Mouse (Mus musculus): Measurements from ENCODE around the gene Col18a1. TPM values are rescaled to one million over a fixed set of nuclear protein-coding genes. Genes with fewer than 3 reads are reported as not detected.

The Col18a1 gene
- total RNA-seq, 1 experiment, result 414 TPM

DNA sequence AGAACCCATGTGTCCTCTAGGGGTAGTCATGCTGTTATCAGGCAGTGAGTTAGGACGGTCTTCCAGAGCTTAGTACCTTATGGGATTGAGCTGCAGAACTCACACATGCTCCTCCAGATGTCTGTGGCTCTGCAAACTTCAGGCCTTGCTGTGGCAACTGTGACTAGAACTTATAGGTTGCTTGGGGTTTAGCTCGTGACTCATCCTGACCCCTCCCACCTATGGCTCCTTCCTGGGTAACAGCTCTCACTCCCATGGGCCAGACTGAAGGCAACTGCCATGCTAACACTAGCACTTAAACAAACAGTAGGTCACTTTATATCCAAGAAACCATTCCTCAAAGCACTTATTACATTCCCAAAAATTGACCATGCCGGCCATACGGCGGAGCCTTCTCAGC, 135.7 kb downstream of the Col18a1 start:
- Histone ChIP-seq H3K4me3 (ENCODE audit: insufficient read depth in 1 of 2, low read depth in 1 of 2, low read length in 2 of 2, poor library complexity in 1 of 2, severe bottlenecking in 1 of 2) (no peak overlapping the region), H3K9me3 (ENCODE audit: control insufficient read depth, insufficient read depth, low read depth, low read length) (no peaks in the 10 kb centered on the region), H3K36me3 (ENCODE audit: control insufficient read depth, insufficient read depth, low read length, poor library complexity, severe bottlenecking) (no peaks in the 10 kb centered on the region), H3K27ac (ENCODE audit: insufficient read depth, low read depth, low read length, poor library complexity, severe bottlenecking) (no peak overlapping the region), H3K4me1 (ENCODE audit: control insufficient read depth in 2 of 2, insufficient read depth in 2 of 2, low read length in 2 of 2, poor library complexity in 1 of 2) (peaks cover 3 to 9% of the 10 kb centered on the region in 2 experiments; a peak in 2 of 4 replicates), H3K9ac (ENCODE audit: insufficient read depth, low read depth, low read length, poor library complexity, severe bottlenecking) (no peak overlapping the region)
- DNase-seq (ENCODE audit: low read depth, low spot score), result no peak
- TF ChIP-seq HCFC1 (IDR thresholded peaks at IDR 0.05; ENCODE audit: borderline replicate concordance, insufficient read depth, low read length) (no peak), ZC3H11A (IDR thresholded peaks at IDR 0.05; ENCODE audit: borderline replicate concordance, low read depth, low read length) (no peak), MAFK (IDR thresholded peaks at IDR 0.05; ENCODE audit: insufficient read depth, low read depth, low read length) (no peak), ZNF384 (IDR thresholded peaks at IDR 0.05; ENCODE audit: low read depth, low read length) (no peak), CHD2 (IDR thresholded peaks at IDR 0.05; ENCODE audit: low read depth, low read length) (no peak)
- in situ Hi-C loops (cut with MboI; ENCODE audit: low sequenced_read_pairs in 2 of 2, unreplicated experiment in 2 of 2), result no loop called here

DNA sequence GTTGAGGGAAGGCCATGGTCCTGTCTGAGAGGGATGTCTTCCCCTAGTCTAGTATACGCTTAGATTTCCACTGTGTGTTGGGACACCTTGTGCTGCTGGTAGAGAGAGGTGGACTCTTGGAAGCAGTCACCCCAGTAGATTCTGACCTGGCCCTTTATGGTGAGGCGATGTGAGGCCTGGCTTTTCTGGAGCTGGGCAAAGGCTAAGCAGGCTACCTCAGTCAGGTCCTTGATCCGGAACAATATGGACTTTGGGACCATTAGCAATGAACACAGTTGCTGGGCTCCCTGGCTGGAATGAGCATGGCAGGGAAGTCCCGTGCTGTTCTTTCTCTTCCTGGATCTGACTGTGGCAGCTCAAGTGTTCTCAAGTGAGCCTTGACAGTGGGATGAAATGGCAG, 136.6 kb downstream of the Col18a1 start:
- Histone ChIP-seq H3K4me1 (ENCODE audit: control insufficient read depth in 2 of 2, insufficient read depth in 2 of 2, low read length in 2 of 2, poor library complexity in 1 of 2) (peaks cover 3 to 9% of the 10 kb centered on the region in 2 experiments; a peak in 2 of 4 replicates), H3K4me3 (ENCODE audit: insufficient read depth in 1 of 2, low read depth in 1 of 2, low read length in 2 of 2, poor library complexity in 1 of 2, severe bottlenecking in 1 of 2) (no peak overlapping the region), H3K9ac (ENCODE audit: insufficient read depth, low read depth, low read length, poor library complexity, severe bottlenecking) (no peak overlapping the region), H3K36me3 (ENCODE audit: control insufficient read depth, insufficient read depth, low read length, poor library complexity, severe bottlenecking) (no peaks in the 10 kb centered on the region), H3K27ac (ENCODE audit: insufficient read depth, low read depth, low read length, poor library complexity, severe bottlenecking) (no peak overlapping the region), H3K9me3 (ENCODE audit: control insufficient read depth, insufficient read depth, low read depth, low read length) (no peaks in the 10 kb centered on the region)
- DNase-seq (ENCODE audit: low read depth, low spot score), result no peak
- in situ Hi-C loops (cut with MboI; ENCODE audit: low sequenced_read_pairs in 2 of 2, unreplicated experiment in 2 of 2), result loop anchor here in 1 of 2 experiments (10.0 kb wide), 1 partner anchor 195 kb away; no protein-coding TSS in a partner anchor
- no peak for TF ChIP-seq ZNF384 (IDR thresholded peaks at IDR 0.05; ENCODE audit: low read depth, low read length)
- TF ChIP-seq ZC3H11A (IDR thresholded peaks at IDR 0.05; ENCODE audit: borderline replicate concordance, low read depth, low read length), result no peak
- no peak for TF ChIP-seq CHD2 (IDR thresholded peaks at IDR 0.05; ENCODE audit: low read depth, low read length)
- TF ChIP-seq HCFC1 (IDR thresholded peaks at IDR 0.05; ENCODE audit: borderline replicate concordance, insufficient read depth, low read length), result no peak
- no peak for TF ChIP-seq MAFK (IDR thresholded peaks at IDR 0.05; ENCODE audit: insufficient read depth, low read depth, low read length)

DNA sequence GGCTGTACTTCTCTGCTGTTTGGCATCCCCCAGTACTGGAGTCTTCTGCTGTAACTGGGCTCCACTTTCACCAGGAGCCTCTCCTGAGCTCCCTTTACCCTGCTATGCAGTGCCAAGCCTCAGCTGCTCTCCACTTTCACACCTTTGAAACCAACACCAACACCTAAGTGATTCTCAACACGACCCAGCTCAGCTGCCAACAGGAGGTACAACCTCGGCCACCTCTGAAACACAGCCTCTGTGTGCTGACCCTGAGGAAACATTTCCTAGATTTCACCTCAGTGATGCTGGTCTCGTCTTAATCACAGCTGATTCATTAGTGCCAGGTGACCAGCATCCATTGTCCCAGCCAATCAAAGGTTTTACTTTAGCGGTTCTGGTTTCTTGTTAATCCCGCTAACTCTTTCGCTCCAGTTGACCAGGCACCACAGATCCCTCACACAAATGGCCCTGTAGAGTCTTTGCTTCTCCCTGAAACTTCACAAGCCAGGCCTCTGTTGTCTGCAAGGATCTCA, 137.5 kb downstream of the Col18a1 start:
- TF ChIP-seq MAFK (IDR thresholded peaks at IDR 0.05; ENCODE audit: insufficient read depth, low read depth, low read length) (no peak), ZNF384 (IDR thresholded peaks at IDR 0.05; ENCODE audit: low read depth, low read length) (no peak), CHD2 (IDR thresholded peaks at IDR 0.05; ENCODE audit: low read depth, low read length) (no peak), HCFC1 (IDR thresholded peaks at IDR 0.05; ENCODE audit: borderline replicate concordance, insufficient read depth, low read length) (no peak), ZC3H11A (IDR thresholded peaks at IDR 0.05; ENCODE audit: borderline replicate concordance, low read depth, low read length) (no peak)
- no peak for DNase-seq (ENCODE audit: low read depth, low spot score)
- Histone ChIP-seq H3K27ac (ENCODE audit: insufficient read depth, low read depth, low read length, poor library complexity, severe bottlenecking) (no peak overlapping the region), H3K4me1 (ENCODE audit: control insufficient read depth in 2 of 2, insufficient read depth in 2 of 2, low read length in 2 of 2, poor library complexity in 1 of 2) (peaks cover 3% of the 10 kb centered on the region in 2 experiments; a peak in 1 of 4 replicates), H3K36me3 (ENCODE audit: control insufficient read depth, insufficient read depth, low read length, poor library complexity, severe bottlenecking) (no peaks in the 10 kb centered on the region), H3K9ac (ENCODE audit: insufficient read depth, low read depth, low read length, poor library complexity, severe bottlenecking) (no peak overlapping the region), H3K9me3 (ENCODE audit: control insufficient read depth, insufficient read depth, low read depth, low read length) (no peaks in the 10 kb centered on the region), H3K4me3 (ENCODE audit: insufficient read depth in 1 of 2, low read depth in 1 of 2, low read length in 2 of 2, poor library complexity in 1 of 2, severe bottlenecking in 1 of 2) (no peak overlapping the region)
- in situ Hi-C loops (cut with MboI; ENCODE audit: low sequenced_read_pairs in 2 of 2, unreplicated experiment in 2 of 2), result loop anchor here in 1 of 2 experiments (10.0 kb wide), 1 partner anchor 194 kb away; no protein-coding TSS in a partner anchor

DNA sequence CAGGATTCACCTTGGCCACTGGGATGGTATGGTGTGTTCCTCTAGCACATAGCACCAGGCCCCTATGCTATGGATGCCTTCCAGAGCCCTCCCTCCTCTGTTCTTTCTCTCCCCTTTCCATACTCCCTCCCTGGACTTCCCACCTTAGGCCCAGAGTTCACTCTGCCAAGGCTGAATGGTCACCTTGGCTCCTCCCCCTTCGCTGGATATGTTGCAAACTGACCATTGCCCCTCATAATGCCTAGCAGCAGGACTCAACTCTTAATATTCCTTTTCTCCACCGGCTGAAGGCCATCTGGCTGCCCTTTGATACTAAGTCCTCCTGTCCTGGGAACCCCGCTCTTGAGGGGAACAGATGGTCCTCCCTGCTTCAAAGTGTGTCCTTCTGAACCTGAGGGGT, 139.4 kb downstream of the Col18a1 start:
- Histone ChIP-seq H3K36me3 (ENCODE audit: control insufficient read depth, insufficient read depth, low read length, poor library complexity, severe bottlenecking) (no peaks in the 10 kb centered on the region), H3K9me3 (ENCODE audit: control insufficient read depth, insufficient read depth, low read depth, low read length) (no peaks in the 10 kb centered on the region), H3K4me1 (ENCODE audit: control insufficient read depth in 2 of 2, insufficient read depth in 2 of 2, low read length in 2 of 2, poor library complexity in 1 of 2) (peaks cover 0 to 3% of the 10 kb centered on the region in 2 experiments; a peak in 1 of 4 replicates), H3K27ac (ENCODE audit: insufficient read depth, low read depth, low read length, poor library complexity, severe bottlenecking) (no peak overlapping the region), H3K4me3 (ENCODE audit: insufficient read depth in 1 of 2, low read depth in 1 of 2, low read length in 2 of 2, poor library complexity in 1 of 2, severe bottlenecking in 1 of 2) (no peak overlapping the region), H3K9ac (ENCODE audit: insufficient read depth, low read depth, low read length, poor library complexity, severe bottlenecking) (no peak overlapping the region)
- in situ Hi-C loops (cut with MboI; ENCODE audit: low sequenced_read_pairs in 2 of 2, unreplicated experiment in 2 of 2), result loop anchor here in 1 of 2 experiments (10.0 kb wide), 1 partner anchor 192 kb away; no protein-coding TSS in a partner anchor
- DNase-seq (ENCODE audit: low read depth, low spot score), result no peak
- TF ChIP-seq HCFC1 (IDR thresholded peaks at IDR 0.05; ENCODE audit: borderline replicate concordance, insufficient read depth, low read length) (no peak), CHD2 (IDR thresholded peaks at IDR 0.05; ENCODE audit: low read depth, low read length) (no peak), MAFK (IDR thresholded peaks at IDR 0.05; ENCODE audit: insufficient read depth, low read depth, low read length) (no peak), ZNF384 (IDR thresholded peaks at IDR 0.05; ENCODE audit: low read depth, low read length) (no peak), ZC3H11A (IDR thresholded peaks at IDR 0.05; ENCODE audit: borderline replicate concordance, low read depth, low read length) (no peak)

All from ES-E14 (cell line).